Mouse (Mus musculus): Measurements from ENCODE around the gene Atpaf2. TPM values are rescaled to one million over a fixed set of nuclear protein-coding genes. Genes with fewer than 3 reads are reported as not detected.

Gene Atpaf2
- polyA plus RNA-seq, 1 experiment from 2014 or later, result 51.6 TPM

- Histone ChIP-seq H3K27me3 (no peaks in the 10 kb centered on the region), H3K9me3 (replicated peaks) (no peaks in the 10 kb centered on the region), H3K9ac (no peak overlapping the region), H3K4me3 (replicated peaks) (no peak overlapping the region), H3K27ac (replicated peaks) (no peak overlapping the region), H3K4me1 (no peaks in the 10 kb centered on the region), H3K36me3 (peaks cover 10% of the 10 kb centered on the region; the same call in 1 of the 2 replicates), H3K4me2 (replicated peaks) (no peak overlapping the region)
- 49% methylated on average over 6 of the region's 6 CpGs for WGBS
- no peak for ATAC-seq (ENCODE audit: insufficient number of reproducible peaks, low FRiP score, low TSS enrichment, low read depth)
Measured at GRCm38 (mm10) chr11:60396546-60396945, 21.7 kb downstream of the Atpaf2 start.

GRCm38 (mm10) chr11:60391346-60391745, 26.9 kb downstream of the Atpaf2 start:
- no peak overlapping the region for H3K9ac ChIP-seq
- no peaks in the 10 kb centered on the region for H3K27me3 ChIP-seq
- H3K36me3 ChIP-seq, result no peaks in the 10 kb centered on the region; the same call in 1 of the 2 replicates
- 62% methylated on average over 6 of the region's 6 CpGs for WGBS
- ATAC-seq (ENCODE audit: insufficient number of reproducible peaks, low FRiP score, low TSS enrichment, low read depth), result no peak
- H3K4me1 ChIP-seq, result peaks cover 11% of the 10 kb centered on the region
- no peaks in the 10 kb centered on the region for H3K9me3 ChIP-seq (replicated peaks)
- H3K4me3 ChIP-seq (replicated peaks), result no peak overlapping the region
- no peak overlapping the region for H3K27ac ChIP-seq (replicated peaks)
- no peak overlapping the region for H3K4me2 ChIP-seq (replicated peaks)

GRCm38 (mm10) chr11:60387944-60388343, 30.3 kb downstream of the Atpaf2 start:
- no peaks in the 10 kb centered on the region for H3K27me3 ChIP-seq
- 81% methylated on average over 2 of the region's 2 CpGs for WGBS

GRCm38 (mm10) chr11:60385946-60386345, 32.3 kb downstream of the Atpaf2 start:
- Histone ChIP-seq H3K27me3 (no peaks in the 10 kb centered on the region), H3K4me3 (replicated peaks) (no peak overlapping the region), H3K9ac (no peak overlapping the region), H3K4me2 (replicated peaks) (no peak overlapping the region), H3K4me1 (peaks cover 21% of the 10 kb centered on the region), H3K9me3 (replicated peaks) (no peaks in the 10 kb centered on the region), H3K27ac (replicated peaks) (no peak overlapping the region), H3K36me3 (no peaks in the 10 kb centered on the region)
- 77% methylated on average over 5 of the region's 5 CpGs for WGBS
- no peak for ATAC-seq (ENCODE audit: insufficient number of reproducible peaks, low FRiP score, low TSS enrichment, low read depth)

More at GRCm38 (mm10) chr11:60387944-60388343, 30.3 kb downstream of the Atpaf2 start:
- no peaks in the 10 kb centered on the region for H3K9me3 ChIP-seq (replicated peaks)
- no peak overlapping the region for H3K27ac ChIP-seq (replicated peaks)
- no peak overlapping the region for H3K4me3 ChIP-seq (replicated peaks)
- peaks cover 22% of the 10 kb centered on the region for H3K4me1 ChIP-seq
- H3K4me2 ChIP-seq (replicated peaks), result no peak overlapping the region
- H3K36me3 ChIP-seq, result no peaks in the 10 kb centered on the region
- ATAC-seq (ENCODE audit: insufficient number of reproducible peaks, low FRiP score, low TSS enrichment, low read depth), result no peak
- H3K9ac ChIP-seq, result no peak overlapping the region

GRCm38 (mm10) chr11:60384762-60385421, 33.4 kb downstream of the Atpaf2 start:
- no peak for ATAC-seq (ENCODE audit: insufficient number of reproducible peaks, low FRiP score, low TSS enrichment, low read depth)
- no peaks in the 10 kb centered on the region for H3K27me3 ChIP-seq
- peaks cover 11% of the 10 kb centered on the region for H3K4me1 ChIP-seq
- no peak overlapping the region for H3K4me3 ChIP-seq (replicated peaks)
- H3K36me3 ChIP-seq, result no peaks in the 10 kb centered on the region
- H3K9ac ChIP-seq, result no peak overlapping the region
- WGBS, result 8% methylated on average over 16 of the region's 16 CpGs
- H3K4me2 ChIP-seq (replicated peaks), result peak overlapping the region; percentile 28
- no peak overlapping the region for H3K27ac ChIP-seq (replicated peaks)
- no peaks in the 10 kb centered on the region for H3K9me3 ChIP-seq (replicated peaks)

- H3K4me1 ChIP-seq, result peaks cover 11% of the 10 kb centered on the region
- no peak overlapping the region for H3K9ac ChIP-seq
- H3K27me3 ChIP-seq, result no peaks in the 10 kb centered on the region
- no peak overlapping the region for H3K4me2 ChIP-seq (replicated peaks)
- no peaks in the 10 kb centered on the region for H3K9me3 ChIP-seq (replicated peaks)
- H3K27ac ChIP-seq (replicated peaks), result no peak overlapping the region
- ATAC-seq (ENCODE audit: insufficient number of reproducible peaks, low FRiP score, low TSS enrichment, low read depth), result no peak
- 88% methylated on average over 6 of the region's 6 CpGs for WGBS
- H3K4me3 ChIP-seq (replicated peaks), result no peak overlapping the region
- H3K36me3 ChIP-seq, result no peaks in the 10 kb centered on the region
Measured at GRCm38 (mm10) chr11:60383518-60383917, 34.7 kb downstream of the Atpaf2 start.

GRCm38 (mm10) chr11:60374481-60374880, 43.8 kb downstream of the Atpaf2 start:
- H3K4me3 ChIP-seq (replicated peaks), result no peak overlapping the region
- no peak for ATAC-seq (ENCODE audit: insufficient number of reproducible peaks, low FRiP score, low TSS enrichment, low read depth)
- WGBS, result 64% methylated on average over 6 of the region's 6 CpGs
- H3K27ac ChIP-seq (replicated peaks), result no peak overlapping the region
- H3K27me3 ChIP-seq, result no peaks in the 10 kb centered on the region
- no peaks in the 10 kb centered on the region for H3K9me3 ChIP-seq (replicated peaks)
- H3K9ac ChIP-seq, result no peak overlapping the region
- H3K36me3 ChIP-seq, result no peaks in the 10 kb centered on the region
- H3K4me2 ChIP-seq (replicated peaks), result no peak overlapping the region
- H3K4me1 ChIP-seq, result peaks cover 3% of the 10 kb centered on the region; the same call in 1 of the 2 replicates

GRCm38 (mm10) chr11:60370431-60370830, 47.8 kb downstream of the Atpaf2 start:
- no peak overlapping the region for H3K4me3 ChIP-seq (replicated peaks)
- no peak overlapping the region for H3K27ac ChIP-seq (replicated peaks)
- H3K4me1 ChIP-seq, result peaks cover 19% of the 10 kb centered on the region
- H3K4me2 ChIP-seq (replicated peaks), result no peak overlapping the region
- no peaks in the 10 kb centered on the region for H3K9me3 ChIP-seq (replicated peaks)
- no peak overlapping the region for H3K9ac ChIP-seq
- no peaks in the 10 kb centered on the region for H3K36me3 ChIP-seq
- 84% methylated on average over 13 of the region's 13 CpGs for WGBS
- H3K27me3 ChIP-seq, result no peaks in the 10 kb centered on the region
- ATAC-seq (ENCODE audit: insufficient number of reproducible peaks, low FRiP score, low TSS enrichment, low read depth), result no peak

- Histone ChIP-seq H3K9ac (no peak overlapping the region), H3K27ac (replicated peaks) (no peak overlapping the region), H3K9me3 (replicated peaks) (no peaks in the 10 kb centered on the region), H3K36me3 (no peaks in the 10 kb centered on the region), H3K4me1 (peaks cover 23% of the 10 kb centered on the region), H3K4me2 (replicated peaks) (no peak overlapping the region), H3K4me3 (replicated peaks) (no peak overlapping the region), H3K27me3 (no peaks in the 10 kb centered on the region)
- ATAC-seq (ENCODE audit: insufficient number of reproducible peaks, low FRiP score, low TSS enrichment, low read depth), result no peak
- 39% methylated on average over 4 of the region's 4 CpGs for WGBS
Measured at GRCm38 (mm10) chr11:60369448-60369847, 48.8 kb downstream of the Atpaf2 start.

GRCm38 (mm10) chr11:60368909-60369308, 49.3 kb downstream of the Atpaf2 start:
- no peak overlapping the region for H3K4me3 ChIP-seq (replicated peaks)
- H3K9ac ChIP-seq, result no peak overlapping the region
- H3K27me3 ChIP-seq, result no peaks in the 10 kb centered on the region
- no peaks in the 10 kb centered on the region for H3K36me3 ChIP-seq
- H3K4me2 ChIP-seq (replicated peaks), result no peak overlapping the region
- no peaks in the 10 kb centered on the region for H3K9me3 ChIP-seq (replicated peaks)
- H3K27ac ChIP-seq (replicated peaks), result no peak overlapping the region
- 41% methylated on average over 4 of the region's 4 CpGs for WGBS
- no peak for ATAC-seq (ENCODE audit: insufficient number of reproducible peaks, low FRiP score, low TSS enrichment, low read depth)
- peaks cover 23% of the 10 kb centered on the region for H3K4me1 ChIP-seq

- Histone ChIP-seq H3K36me3 (no peaks in the 10 kb centered on the region), H3K4me3 (replicated peaks) (no peak overlapping the region), H3K4me2 (replicated peaks) (no peak overlapping the region), H3K27ac (replicated peaks) (no peak overlapping the region), H3K9ac (no peak overlapping the region), H3K4me1 (peaks cover 23% of the 10 kb centered on the region), H3K27me3 (no peaks in the 10 kb centered on the region), H3K9me3 (replicated peaks) (no peaks in the 10 kb centered on the region)
- no peak for ATAC-seq (ENCODE audit: insufficient number of reproducible peaks, low FRiP score, low TSS enrichment, low read depth)
- 70% methylated on average over 3 of the region's 3 CpGs for WGBS
Measured at GRCm38 (mm10) chr11:60367256-60367655, 51.0 kb downstream of the Atpaf2 start.

Data from embryonic facial prominence, embryonic 15.5 days (tissue).